Mouse (Mus musculus) bone marrow, adult 2 months (tissue): Measurements from ENCODE around the gene Adam30.

Experiments
- CTCF ChIP-seq: fragments of 200-500 bp; IDR thresholded peaks from 2 replicates; pipeline ENCODE4 v1.5.1; 2011; ENCODE audit warnings: low read length, control low read depth; ENCODE audit not compliant: control insufficient read depth, insufficient read depth
- POLR2A ChIP-seq: fragments of 200-500 bp; IDR thresholded peaks from 2 replicates; pipeline ENCODE4 v1.6.1; 2011; ENCODE audit warnings: low read depth, mild to moderate bottlenecking, control low read depth, low read length, borderline replicate concordance; ENCODE audit not compliant: control insufficient read depth

GRCm38 (mm10) chr3:98199747-98200146 lies 39.3 kb downstream of the Adam30 start:
- TF ChIP-seq CTCF (no peak), POLR2A (no peak)
